Mouse (Mus musculus) limb, embryonic 15.5 days (tissue): ENCODE results near the gene Hdac7. TPM values are rescaled to one million over a fixed set of nuclear protein-coding genes. Genes with fewer than 3 reads are reported as not detected.
A peak's percentile ranks its signal among the peaks of the same experiment; 100 is the strongest.

Source experiments
- ATAC-seq: fragments of 200-750 bp; cut with Nextera tagmentation; 2 replicates; pipeline ENCODE4 v1.8.0; 2017; ENCODE audit warnings: low read depth, moderate TSS enrichment; ENCODE audit not compliant: insufficient number of reproducible peaks, low FRiP score, low TSS enrichment
- H3K27ac ChIP-seq: fragments of 300-500 bp; sonication (generic); 2 replicates; pipeline ENCODE4 v1.5.1; 2015; ENCODE audit warnings: moderate library complexity, mild to moderate bottlenecking, inconsistent platforms
- H3K27me3 ChIP-seq: fragments of 300-500 bp; sonication (generic); 2 replicates; pipeline ENCODE4 v1.6.1; 2015; ENCODE audit warnings: inconsistent platforms
- H3K36me3 ChIP-seq: fragments of 300-500 bp; sonication (generic); 2 replicates; pipeline ENCODE4 v1.6.1; 2015; ENCODE audit warnings: inconsistent platforms
- H3K4me1 ChIP-seq: fragments of 300-500 bp; sonication (generic); 2 replicates; pipeline ENCODE4 v1.6.1; 2015; ENCODE audit warnings: inconsistent platforms
- H3K4me2 ChIP-seq: fragments of 300-500 bp; sonication (generic); 2 replicates; pipeline ENCODE4 v1.6.1; 2015; ENCODE audit warnings: mild to moderate bottlenecking, inconsistent platforms
- H3K4me3 ChIP-seq: fragments of 300-500 bp; sonication (generic); 2 replicates; pipeline ENCODE4 v1.5.1; 2015; ENCODE audit warnings: mild to moderate bottlenecking, inconsistent platforms
- H3K9ac ChIP-seq: fragments of 300-500 bp; sonication (generic); 2 replicates; pipeline ENCODE4 v1.6.1; 2015; ENCODE audit warnings: inconsistent platforms
- H3K9me3 ChIP-seq: fragments of 300-500 bp; sonication (generic); 2 replicates; pipeline ENCODE4 v1.6.1; 2016; ENCODE audit warnings: inconsistent platforms
- WGBS: fragments of 180-500 bp; shearing (Covaris S2); methylation state at CpG from one replicate; pipeline ENCODE4 v1.1.7; 2015; 5-methylcytosine and 5-hydroxymethylcytosine counted together
- polyA plus RNA-seq: library from polyadenylated mRNA; unstranded; fragments of >200 nt; fragmentation: Nextera tagmentation; extraction: Ambion mirVana; gene quantifications from 2 replicates; pipeline ENCODE4 v1.2.1, GENCODE M21; 2015

The Hdac7 gene
- polyA plus RNA-seq, 1 experiment from 2014 or later, result 34.1 TPM

GRCm38 (mm10) chr15:97852291-97852690 lies 8.0 kb upstream of the Hdac7 start:
- Histone ChIP-seq H3K27ac (no peak overlapping the region), H3K4me3 (no peak overlapping the region), H3K4me2 (no peak overlapping the region), H3K36me3 (no peaks in the 10 kb centered on the region), H3K4me1 (0 out of 2 replicates have a peak, but pooled peaks cover 6% of the 10 kb centered on the region), H3K27me3 (no peaks in the 10 kb centered on the region), H3K9ac (no peak overlapping the region), H3K9me3 (no peaks in the 10 kb centered on the region)
- 92% methylated on average over 3 of the region's 3 CpGs for WGBS
- ATAC-seq, result no peak

DNA sequence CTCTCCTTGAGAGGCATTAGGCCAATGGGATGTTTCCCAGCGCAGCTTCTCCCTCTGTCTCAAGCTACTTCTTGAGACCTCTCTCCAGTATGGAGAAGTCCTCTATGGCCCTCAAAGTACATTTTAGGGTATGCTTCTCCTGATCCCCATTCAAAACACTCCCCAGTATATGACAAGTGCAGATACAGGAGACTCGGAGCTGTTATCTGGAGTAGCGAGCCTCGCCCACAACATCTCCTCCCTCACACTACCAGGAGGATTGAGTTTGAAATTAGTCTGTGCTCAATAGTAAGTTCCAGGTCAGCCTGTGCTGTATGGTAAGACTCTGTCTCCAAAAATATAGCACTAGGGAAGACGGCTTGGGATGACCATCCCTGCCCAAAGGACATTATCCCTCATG lies 6.7 kb upstream of the Hdac7 start:
- Histone ChIP-seq H3K4me2 (no peak overlapping the region), H3K9me3 (no peaks in the 10 kb centered on the region), H3K4me1 (0 out of 2 replicates have a peak, but pooled peaks cover 6% of the 10 kb centered on the region), H3K27ac (no peak overlapping the region), H3K9ac (no peak overlapping the region), H3K36me3 (no peaks in the 10 kb centered on the region), H3K4me3 (no peak overlapping the region), H3K27me3 (no peaks in the 10 kb centered on the region)
- ATAC-seq, result no peak
- 84% methylated on average over 5 of the region's 5 CpGs for WGBS

GRCm38 (mm10) chr15:97850441-97850840 lies 6.1 kb upstream of the Hdac7 start:
- ATAC-seq, result no peak
- WGBS, result 23% methylated on average over 2 of the region's 2 CpGs

DNA sequence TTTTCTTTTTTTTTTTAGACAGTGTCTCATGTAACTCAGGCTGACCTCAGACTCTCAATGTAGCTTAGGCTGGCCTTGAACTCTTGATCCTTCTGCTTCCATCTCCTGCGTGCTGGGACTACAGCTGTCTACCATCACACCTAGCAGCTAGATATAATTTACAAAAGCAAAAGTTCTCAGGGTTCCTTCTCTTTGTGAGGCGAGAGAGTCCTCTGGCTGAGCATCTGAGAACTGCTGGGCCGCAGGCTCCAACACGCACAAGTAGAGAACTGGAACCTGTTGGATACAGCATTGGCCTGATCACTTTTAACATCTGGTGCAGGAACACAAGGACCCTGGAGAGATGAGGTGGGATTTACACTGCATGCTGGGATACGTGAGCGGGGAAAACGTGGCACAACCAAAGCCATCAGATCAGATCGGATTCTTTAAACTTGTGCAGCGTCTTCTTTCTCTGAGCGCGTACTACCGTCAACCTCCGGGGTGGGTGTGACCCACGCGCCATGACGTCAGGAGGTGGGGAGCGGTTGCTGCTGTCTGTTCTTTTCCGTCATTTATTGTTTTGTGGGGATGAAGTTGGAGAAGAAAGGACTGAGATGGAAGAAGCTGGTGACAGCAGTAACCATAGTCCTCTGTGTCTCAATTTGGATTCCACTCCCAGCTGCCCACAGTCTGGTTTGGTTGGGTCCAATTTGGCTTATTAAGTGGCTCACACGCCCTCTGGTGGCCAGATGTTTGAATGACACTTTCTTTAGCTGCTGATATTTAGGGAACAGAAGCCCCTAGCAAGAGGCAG lies 5.0 kb upstream of the Hdac7 start:
- Histone ChIP-seq H3K4me2 (peak overlapping the region; percentile 60), H3K9me3 (no peaks in the 10 kb centered on the region), H3K9ac (peak overlapping the region; percentile 44; the same call in 1 of the 2 replicates), H3K36me3 (no peaks in the 10 kb centered on the region), H3K4me3 (peak overlapping the region; percentile 38), H3K27me3 (no peaks in the 10 kb centered on the region), H3K27ac (peak overlapping the region; percentile 72), H3K4me1 (0 out of 2 replicates have a peak, but pooled peaks cover 6% of the 10 kb centered on the region)
- ATAC-seq, result peak; percentile 46
- 5% methylated on average over 19 of the region's 19 CpGs for WGBS

More at GRCm38 (mm10) chr15:97850441-97850840, 6.1 kb upstream of the Hdac7 start:
- Histone ChIP-seq H3K9me3 (no peaks in the 10 kb centered on the region), H3K4me1 (0 out of 2 replicates have a peak, but pooled peaks cover 6% of the 10 kb centered on the region), H3K36me3 (no peaks in the 10 kb centered on the region), H3K4me3 (no peak overlapping the region), H3K27ac (no peak overlapping the region), H3K4me2 (no peak overlapping the region), H3K9ac (no peak overlapping the region), H3K27me3 (no peaks in the 10 kb centered on the region)

GRCm38 (mm10) chr15:97847866-97848265 lies 3.6 kb upstream of the Hdac7 start:
- 0 out of 2 replicates have a peak, but pooled peaks cover 6% of the 10 kb centered on the region for H3K4me1 ChIP-seq
- H3K9me3 ChIP-seq, result no peaks in the 10 kb centered on the region
- H3K27me3 ChIP-seq, result no peaks in the 10 kb centered on the region
- H3K9ac ChIP-seq, result no peak overlapping the region
- no peak overlapping the region for H3K4me3 ChIP-seq
- H3K4me2 ChIP-seq, result no peak overlapping the region
- WGBS, result 96% methylated on average over 2 of the region's 2 CpGs
- ATAC-seq, result no peak
- H3K27ac ChIP-seq, result no peak overlapping the region
- H3K36me3 ChIP-seq, result no peaks in the 10 kb centered on the region

- Histone ChIP-seq H3K9me3 (no peaks in the 10 kb centered on the region), H3K36me3 (no peaks in the 10 kb centered on the region), H3K4me2 (no peak overlapping the region), H3K9ac (no peak overlapping the region), H3K4me3 (no peak overlapping the region), H3K27me3 (no peaks in the 10 kb centered on the region), H3K4me1 (0 out of 2 replicates have a peak, but pooled peaks cover 6% of the 10 kb centered on the region), H3K27ac (no peak overlapping the region)
- ATAC-seq, result no peak
- 83% methylated on average over 4 of the region's 4 CpGs for WGBS
Observed at GRCm38 (mm10) chr15:97847285-97847684, 3.0 kb upstream of the Hdac7 start.

DNA sequence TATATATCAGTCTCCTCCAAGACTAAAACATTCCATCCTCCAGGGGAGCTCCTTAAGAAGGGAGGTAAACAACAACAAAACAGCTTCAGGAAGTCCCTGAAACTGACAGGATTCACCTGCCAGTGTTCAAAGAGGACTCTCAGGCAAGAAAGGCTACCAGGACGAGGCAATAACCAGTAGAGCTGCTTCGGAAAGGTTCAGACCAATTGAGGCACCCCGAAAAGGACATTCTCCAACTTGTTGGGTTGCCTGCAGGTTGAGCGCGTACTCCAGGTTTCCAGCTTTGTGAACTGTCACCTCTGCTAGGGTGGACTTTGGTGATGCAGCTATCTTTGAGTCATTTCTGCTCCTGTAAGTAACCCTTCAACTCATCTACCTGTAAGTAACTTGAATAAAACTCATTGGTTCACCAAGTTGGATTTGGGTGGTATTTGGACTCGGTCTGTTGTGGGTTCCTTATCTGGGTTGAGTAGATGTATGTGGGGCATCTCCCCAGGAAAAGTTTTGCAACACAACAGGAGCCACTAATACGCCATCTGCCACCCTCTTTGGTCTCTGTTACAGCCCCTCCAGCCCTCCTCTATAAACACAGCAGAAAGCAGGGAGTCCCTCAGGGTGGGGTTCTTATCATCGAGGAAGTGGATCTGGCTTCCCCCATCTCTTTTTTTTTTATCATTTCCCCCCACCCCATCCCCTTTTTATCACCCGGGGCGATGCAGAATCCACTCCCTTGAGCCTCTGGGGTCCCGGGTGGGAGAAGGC lies 2.0 kb upstream of the Hdac7 start:
- H3K9ac ChIP-seq, result no peak overlapping the region
- no peaks in the 10 kb centered on the region for H3K36me3 ChIP-seq
- no peak for ATAC-seq
- no peaks in the 10 kb centered on the region for H3K27me3 ChIP-seq
- no peak overlapping the region for H3K4me2 ChIP-seq
- WGBS, result 88% methylated on average over 11 of the region's 11 CpGs
- H3K4me1 ChIP-seq, result 0 out of 2 replicates have a peak, but pooled peaks cover 6% of the 10 kb centered on the region
- no peak overlapping the region for H3K4me3 ChIP-seq
- no peak overlapping the region for H3K27ac ChIP-seq
- no peaks in the 10 kb centered on the region for H3K9me3 ChIP-seq

GRCm38 (mm10) chr15:97843247-97843651 lies 1.1 kb downstream of the Hdac7 start:
- Histone ChIP-seq H3K27ac (no peak overlapping the region), H3K9me3 (no peaks in the 10 kb centered on the region), H3K4me1 (peaks cover 23% of the 10 kb centered on the region), H3K36me3 (no peaks in the 10 kb centered on the region), H3K4me3 (no peak overlapping the region), H3K4me2 (no peak overlapping the region), H3K9ac (no peak overlapping the region), H3K27me3 (no peaks in the 10 kb centered on the region)
- 76% methylated on average over 7 of the region's 7 CpGs for WGBS
- no peak for ATAC-seq

DNA sequence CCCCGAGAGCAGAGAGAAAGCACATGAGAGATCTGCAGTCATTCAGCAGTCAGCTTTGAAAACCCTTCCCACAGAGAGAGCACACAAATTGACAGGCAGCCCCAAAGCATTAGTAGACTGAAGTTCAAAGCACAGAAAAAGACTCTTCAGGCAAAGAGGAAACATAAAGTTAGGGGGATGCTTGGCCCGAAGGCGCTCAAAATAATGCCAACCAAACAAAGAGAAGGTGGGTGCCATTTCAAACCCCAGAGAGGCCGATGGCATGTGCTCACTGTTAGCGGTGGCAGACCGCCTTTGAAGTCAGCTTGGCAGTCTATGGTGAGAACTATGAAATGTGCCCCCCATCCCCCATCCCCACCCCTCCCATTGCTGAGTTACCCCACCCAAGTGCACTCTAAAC lies 2.2 kb downstream of the Hdac7 start:
- Histone ChIP-seq H3K27ac (no peak overlapping the region), H3K4me3 (no peak overlapping the region), H3K36me3 (no peaks in the 10 kb centered on the region), H3K4me2 (no peak overlapping the region), H3K9me3 (no peaks in the 10 kb centered on the region), H3K4me1 (peaks cover 35% of the 10 kb centered on the region), H3K27me3 (no peaks in the 10 kb centered on the region), H3K9ac (no peak overlapping the region)
- 80% methylated on average over 6 of the region's 6 CpGs for WGBS
- no peak for ATAC-seq

- Histone ChIP-seq H3K27me3 (no peaks in the 10 kb centered on the region), H3K9ac (no peak overlapping the region), H3K4me2 (no peak overlapping the region), H3K9me3 (no peaks in the 10 kb centered on the region), H3K27ac (no peak overlapping the region), H3K36me3 (no peaks in the 10 kb centered on the region), H3K4me1 (peaks cover 42% of the 10 kb centered on the region), H3K4me3 (no peak overlapping the region)
- no peak for ATAC-seq
- WGBS, result 93% methylated on average over 6 of the region's 6 CpGs
Observed at GRCm38 (mm10) chr15:97841383-97841782, 2.9 kb downstream of the Hdac7 start.

DNA sequence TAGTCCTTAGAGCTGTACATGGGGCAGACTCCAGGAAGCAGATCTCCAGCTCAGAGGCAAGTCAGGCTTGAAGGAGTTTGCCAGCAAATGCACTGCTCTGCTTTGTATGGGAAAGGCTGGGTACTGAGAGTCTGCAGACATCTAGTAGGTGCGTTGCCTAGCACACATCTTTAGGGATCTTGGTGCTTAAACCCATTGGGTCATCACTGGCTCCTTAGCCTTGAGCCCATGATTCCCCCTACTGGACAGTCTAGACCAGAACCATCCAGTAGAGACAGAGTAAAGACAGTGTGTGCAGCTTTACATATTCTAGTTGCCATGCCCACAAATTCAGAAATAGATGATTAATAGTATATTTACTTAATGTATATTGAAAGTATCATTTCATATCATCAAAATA lies 3.5 kb downstream of the Hdac7 start:
- Histone ChIP-seq H3K27ac (peak overlapping the region; percentile 71), H3K4me1 (peaks cover 47% of the 10 kb centered on the region)
- WGBS, result 74% methylated on average over 1 of the region's 1 CpGs

GRCm38 (mm10) chr15:97839991-97840455 lies 4.3 kb downstream of the Hdac7 start:
- Histone ChIP-seq H3K9ac (no peak overlapping the region), H3K4me1 (peaks cover 47% of the 10 kb centered on the region), H3K4me2 (no peak overlapping the region), H3K27me3 (no peaks in the 10 kb centered on the region), H3K27ac (peak overlapping the region; percentile 71), H3K4me3 (no peak overlapping the region), H3K9me3 (no peaks in the 10 kb centered on the region), H3K36me3 (no peaks in the 10 kb centered on the region)
- 0 out of 2 replicates have a peak, but pooled peaks have one; percentile 62 for ATAC-seq
- 11% methylated on average over 3 of the region's 3 CpGs for WGBS

More for the DNA sequence above, 3.5 kb downstream of the Hdac7 start:
- Histone ChIP-seq H3K27me3 (no peaks in the 10 kb centered on the region), H3K9me3 (no peaks in the 10 kb centered on the region), H3K4me2 (no peak overlapping the region), H3K4me3 (no peak overlapping the region), H3K36me3 (no peaks in the 10 kb centered on the region), H3K9ac (no peak overlapping the region)
- no peak for ATAC-seq
